Mouse (Mus musculus) kidney, adult 2 months (tissue): ENCODE data around the gene 2610528J11Rik. TPM values are rescaled to one million over a fixed set of nuclear protein-coding genes. Genes with fewer than 3 reads are reported as not detected.
"Not testable (repeated sequence)": the region's sequence is repeated elsewhere in the genome, so short reads cannot be mapped to it uniquely, and the experiment has no call there.

Experiments
- DNase-seq: peaks from one replicate; pipeline ENCODE4 v3.0.0; 2021
- H3K27ac ChIP-seq: fragments of 200-500 bp; 2 replicates; pipeline ENCODE4 v1.5.1; 2012; ENCODE audit warnings: low read depth, low read length, control low read depth, inconsistent platforms; ENCODE audit not compliant: insufficient read depth
- H3K27me3 ChIP-seq: fragments of 200-500 bp; replicated peaks from 2 replicates; pipeline ENCODE4 v1.6.1; 2012; ENCODE audit warnings: mild to moderate bottlenecking, moderate library complexity, low read length, inconsistent platforms; ENCODE audit not compliant: control insufficient read depth, insufficient read depth
- H3K36me3 ChIP-seq: fragments of 200-500 bp; 2 replicates; pipeline ENCODE4 v1.6.1; 2012; ENCODE audit warnings: mild to moderate bottlenecking, moderate library complexity, low read length, inconsistent platforms; ENCODE audit not compliant: control insufficient read depth, insufficient read depth
- H3K4me1 ChIP-seq: fragments of 200-500 bp; 2 replicates; pipeline ENCODE4 v1.6.1; 2011; ENCODE audit warnings: low read length; ENCODE audit not compliant: control insufficient read depth, insufficient read depth
- H3K4me3 ChIP-seq: fragments of 200-500 bp; 2 replicates; pipeline ENCODE4 v1.5.1; 2011; ENCODE audit warnings: mild to moderate bottlenecking, low read depth, low read length, control low read depth; ENCODE audit not compliant: insufficient read depth
- CTCF ChIP-seq: fragments of 200-500 bp; conservative IDR thresholded peaks from 2 replicates; pipeline ENCODE4 v1.5.1; 2011; ENCODE audit warnings: low read depth, mild to moderate bottlenecking, control low read depth, low read length, moderate library complexity, mixed read lengths; ENCODE audit not compliant: insufficient read depth, insufficient read length
- POLR2A ChIP-seq: fragments of 200-500 bp; IDR thresholded peaks from one replicate; pipeline ENCODE4 v1.6.1; 2011; ENCODE audit warnings: low read depth, low read length, control low read depth
- WGBS: fragments of 180-500 bp; shearing (Covaris S2); methylation state at CpG from one replicate; pipeline ENCODE4 v1.1.7; 2018; 5-methylcytosine and 5-hydroxymethylcytosine counted together
- polyA plus RNA-seq: library from polyadenylated mRNA; depleted of rRNA; stranded (reverse); fragments of >200 nt; gene quantifications from 2 replicates; pipeline ENCODE4 v1.2.3, GENCODE M21; 2012

The 2610528J11Rik gene
- polyA plus RNA-seq, 1 experiment, result 182 TPM

GRCm38 (mm10) chr4:118542510-118543157 lies 15.8 kb downstream of the 2610528J11Rik start:
- H3K36me3 ChIP-seq, result no peaks in the 10 kb centered on the region
- TF ChIP-seq CTCF, result no peak
- no peak for TF ChIP-seq POLR2A
- peaks cover 13% of the 10 kb centered on the region; the same call in 1 of the 2 replicates for H3K4me1 ChIP-seq
- H3K4me3 ChIP-seq, result peak overlapping the region; percentile 57; the same call in 1 of the 2 replicates
- H3K27ac ChIP-seq, result peak overlapping the region; percentile 93
- DNase-seq, result no peak
- 65% methylated on average over 9 of the region's 9 CpGs for WGBS
- H3K27me3 ChIP-seq, result no peaks in the 10 kb centered on the region

DNA sequence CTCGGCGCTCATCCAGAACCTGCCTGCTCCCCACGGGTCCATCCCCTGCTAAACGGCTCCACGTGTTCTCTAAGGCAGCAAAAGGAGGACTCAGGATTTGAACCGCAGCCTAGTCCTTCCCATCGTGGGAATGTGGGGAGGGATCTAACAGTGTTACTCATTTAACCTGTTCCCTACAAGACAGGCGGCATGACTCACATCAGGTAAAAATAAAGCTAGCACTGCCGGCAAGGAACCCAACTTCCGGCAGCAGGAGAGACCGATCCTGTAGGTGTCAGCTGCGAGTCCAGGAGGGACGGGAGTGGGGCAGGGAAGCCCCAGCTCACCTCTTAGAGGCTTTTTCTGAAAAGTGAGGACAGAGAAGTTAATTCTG lies 16.3 kb downstream of the 2610528J11Rik start:
- DNase-seq, result peak; percentile 86
- H3K27me3 ChIP-seq, result no peaks in the 10 kb centered on the region
- H3K4me3 ChIP-seq, result peak overlapping the region; percentile 57
- TF ChIP-seq POLR2A, result no peak
- WGBS, result 8% methylated on average over 13 of the region's 13 CpGs
- H3K4me1 ChIP-seq, result peaks cover 13% of the 10 kb centered on the region; the same call in 1 of the 2 replicates
- H3K27ac ChIP-seq, result peak overlapping the region; percentile 93
- H3K36me3 ChIP-seq, result no peaks in the 10 kb centered on the region

GRCm38 (mm10) chr4:118543592-118544260 lies 16.9 kb downstream of the 2610528J11Rik start, which contains the start of gene Tmem125:
TSS of gene Tmem125 (minus strand) at chr4:118544044.
- Histone ChIP-seq H3K27me3 (no peaks in the 10 kb centered on the region), H3K4me1 (peaks cover 13% of the 10 kb centered on the region; the same call in 1 of the 2 replicates), H3K27ac (peak within 1 kb of the TSS; percentile 93), H3K4me3 (peak within 1 kb of the TSS; percentile 57), H3K36me3 (no peaks in the 10 kb centered on the region)
- WGBS, result 2% methylated on average over 24 of the region's 24 CpGs
- peak; percentile 96 for DNase-seq
- TF ChIP-seq POLR2A, result peak; percentile 37
- TF ChIP-seq CTCF, result no peak

DNA sequence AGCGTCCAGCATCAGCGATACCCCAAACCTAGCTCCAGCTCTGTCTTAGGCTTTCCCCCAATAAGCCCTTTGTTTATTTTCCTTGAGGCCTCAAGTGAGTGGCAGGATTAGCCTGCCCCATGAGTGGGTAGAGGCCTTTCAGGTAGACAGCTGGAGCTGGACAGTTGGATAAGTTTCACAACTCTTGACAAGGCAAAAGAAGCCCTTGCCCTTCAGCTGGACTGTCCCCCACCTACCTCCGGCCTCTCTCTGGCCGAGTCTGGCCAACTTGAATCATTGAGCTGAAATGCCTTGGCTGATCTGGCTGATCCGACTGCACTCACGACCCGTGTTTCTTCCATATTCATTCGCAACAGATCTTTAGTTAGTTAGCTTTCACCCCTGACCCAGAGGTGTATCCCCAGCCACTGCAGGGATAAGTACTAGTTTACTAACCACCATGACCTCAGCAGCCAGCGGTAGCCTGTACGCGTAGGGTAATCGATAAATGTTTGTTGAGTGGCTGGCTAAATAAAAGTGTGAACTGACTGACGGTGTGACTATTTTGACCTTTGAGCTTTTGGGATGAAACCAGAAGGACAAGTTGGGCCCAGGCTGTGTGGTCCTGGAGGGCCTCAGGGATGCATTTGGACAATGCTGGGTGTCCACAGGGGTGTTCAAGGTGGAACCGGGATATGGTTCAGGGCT lies 17.8 kb downstream of the 2610528J11Rik start:
- no peaks in the 10 kb centered on the region for H3K36me3 ChIP-seq
- H3K4me1 ChIP-seq, result peaks cover 13% of the 10 kb centered on the region; the same call in 1 of the 2 replicates
- WGBS, result 47% methylated on average over 14 of the region's 14 CpGs
- peak overlapping the region; percentile 93 for H3K27ac ChIP-seq
- peak overlapping the region; percentile 57 for H3K4me3 ChIP-seq
- no peak for TF ChIP-seq CTCF
- no peak for TF ChIP-seq POLR2A
- no peaks in the 10 kb centered on the region for H3K27me3 ChIP-seq
- DNase-seq, result peak; percentile 56

DNA sequence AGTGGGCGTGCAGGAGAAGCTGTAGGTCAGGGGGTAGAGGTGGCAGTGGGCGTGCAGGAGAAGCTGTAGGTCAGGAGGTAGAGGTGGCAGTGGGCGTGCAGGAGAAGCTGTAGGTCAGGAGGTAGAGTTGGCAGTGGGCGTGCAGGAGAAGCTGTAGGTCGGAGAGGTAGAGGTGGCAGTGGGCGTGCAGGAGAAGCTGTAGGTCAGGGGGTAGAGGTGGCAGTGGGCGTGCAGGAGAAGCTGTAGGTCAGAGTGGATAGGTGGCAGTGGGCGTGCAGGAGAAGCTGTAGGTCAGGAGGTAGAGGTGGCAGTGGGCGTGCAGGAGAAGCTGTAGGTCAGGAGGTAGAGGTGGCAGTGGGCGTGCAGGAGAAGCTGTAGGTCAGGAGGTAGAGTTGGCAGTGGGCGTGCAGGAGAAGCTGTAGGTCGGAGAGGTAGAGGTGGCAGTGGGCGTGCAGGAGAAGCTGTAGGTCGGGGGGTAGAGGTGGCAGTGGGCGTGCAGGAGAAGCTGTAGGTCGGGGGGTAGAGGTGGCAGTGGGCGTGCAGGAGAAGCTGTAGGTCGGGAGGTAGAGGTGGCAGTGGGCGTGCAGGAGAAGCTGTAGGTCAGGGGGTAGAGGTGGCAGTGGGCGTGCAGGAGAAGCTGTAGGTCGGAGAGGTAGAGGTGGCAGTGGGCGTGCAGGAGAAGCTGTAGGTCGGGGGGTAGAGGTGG lies 20.8 kb downstream of the 2610528J11Rik start:
- 87% methylated on average over 23 of the region's 23 CpGs for WGBS
- not testable (repeated sequence) for H3K27ac ChIP-seq, H3K4me3 ChIP-seq, H3K27me3 ChIP-seq, H3K36me3 ChIP-seq
- peak; percentile 60 for DNase-seq
- peaks cover 13% of the 10 kb centered on the region; the same call in 1 of the 2 replicates for H3K4me1 ChIP-seq

GRCm38 (mm10) chr4:118548130-118548480 lies 21.3 kb downstream of the 2610528J11Rik start:
- WGBS, result 83% methylated on average over 10 of the region's 10 CpGs
- peak; percentile 18 for DNase-seq
- H3K36me3 ChIP-seq, H3K27ac ChIP-seq, H3K4me3 ChIP-seq, H3K4me1 ChIP-seq, H3K27me3 ChIP-seq: not testable (repeated sequence)

DNA sequence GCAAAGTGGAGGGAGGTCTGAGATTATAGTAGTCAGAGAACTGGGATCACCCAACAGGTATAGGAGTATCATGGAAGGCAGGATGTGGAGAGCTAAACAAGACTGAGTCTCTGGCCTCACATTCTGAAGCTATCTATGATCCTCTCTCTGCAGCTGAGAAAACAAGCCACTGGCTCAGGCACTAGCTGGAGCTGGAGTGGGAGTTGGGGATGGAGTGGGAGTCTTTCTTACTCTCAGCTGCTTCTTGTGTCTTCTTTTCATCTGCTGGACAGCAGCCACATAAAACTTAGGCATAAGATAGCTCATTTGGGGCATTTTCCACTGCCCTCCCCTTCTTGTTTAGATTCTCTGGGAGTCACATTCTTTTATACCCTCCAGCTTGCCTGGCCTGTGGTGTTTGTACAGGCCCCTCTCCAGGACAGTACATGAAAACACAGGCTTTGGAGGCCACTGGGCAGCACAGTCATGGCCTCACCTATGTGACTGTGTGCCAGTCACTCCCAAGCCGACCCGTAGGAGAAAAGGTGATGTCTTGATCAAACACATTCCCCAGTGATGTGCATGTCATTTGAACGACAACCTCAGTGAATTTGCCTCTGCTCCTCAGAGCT lies 26.3 kb downstream of the 2610528J11Rik start:
- Histone ChIP-seq H3K4me1 (no peaks in the 10 kb centered on the region), H3K27me3 (no peaks in the 10 kb centered on the region), H3K4me3 (no peak overlapping the region), H3K27ac (no peak overlapping the region), H3K36me3 (no peaks in the 10 kb centered on the region)
- 35% methylated on average over 3 of the region's 3 CpGs for WGBS
- no peak for TF ChIP-seq POLR2A
- no peak for DNase-seq
